Mouse (Mus musculus) intestine, embryonic 14.5 days (tissue): ENCODE measurements around the gene Apol7e. TPM values are rescaled to one million over a fixed set of nuclear protein-coding genes. Genes with fewer than 3 reads are reported as not detected.
A peak's percentile ranks its signal among the peaks of the same experiment; 100 is the strongest.
"Not testable (repeated sequence)": the region's sequence is repeated elsewhere in the genome, so short reads cannot be mapped to it uniquely, and the experiment has no call there.

Experiments used
- ATAC-seq: fragments of 200-750 bp; cut with Nextera tagmentation; replicated peaks from 2 replicates; pipeline ENCODE4 v1.8.0; 2017; ENCODE audit warnings: low read depth, moderate number of reproducible peaks, moderate TSS enrichment, moderate library complexity; ENCODE audit not compliant: low FRiP score, low TSS enrichment
- DNase-seq: peaks from one replicate; pipeline ENCODE4 v3.0.0-alpha.2; 2018; ENCODE audit warnings: low spot score
- H3K27ac ChIP-seq: fragments of 300-500 bp; sonication (generic); 2 replicates; pipeline ENCODE4 v1.5.1; 2014; ENCODE audit warnings: low read depth, mild to moderate bottlenecking, control low read depth
- H3K27me3 ChIP-seq: fragments of 300-500 bp; sonication (generic); replicated peaks from 2 replicates; pipeline ENCODE4 v1.6.1; 2014; ENCODE audit warnings: low read length, control low read depth; ENCODE audit not compliant: control insufficient read depth, insufficient read depth
- H3K36me3 ChIP-seq: fragments of 300-500 bp; sonication (generic); 2 replicates; pipeline ENCODE4 v1.6.1; 2014; ENCODE audit warnings: low read length, control low read depth; ENCODE audit not compliant: control insufficient read depth, insufficient read depth
- H3K4me1 ChIP-seq: fragments of 300-500 bp; sonication (generic); replicated peaks from 2 replicates; pipeline ENCODE4 v1.6.1; 2014; ENCODE audit warnings: low read length, control low read depth, mixed read lengths; ENCODE audit not compliant: control insufficient read depth, insufficient read depth
- H3K4me2 ChIP-seq: fragments of 300-500 bp; sonication (generic); 2 replicates; pipeline ENCODE4 v1.6.1; 2014; ENCODE audit warnings: low read length
- H3K4me3 ChIP-seq: fragments of 300-500 bp; sonication (generic); 2 replicates; pipeline ENCODE4 v1.5.1; 2014; ENCODE audit warnings: low read depth, low read length, control low read depth, mixed read lengths
- H3K9ac ChIP-seq: fragments of 300-500 bp; sonication (generic); 2 replicates; pipeline ENCODE4 v1.6.1; 2014; ENCODE audit warnings: mild to moderate bottlenecking, low read length
- H3K9me3 ChIP-seq: fragments of 300-500 bp; sonication (generic); 2 replicates; pipeline ENCODE4 v1.6.1; 2016; ENCODE audit warnings: low read length, control low read depth; ENCODE audit not compliant: control insufficient read depth
- WGBS: fragments of 180-500 bp; shearing (Covaris S2); extraction: QIAGEN DNeasy Blood & Tissue Kit; methylation state at CpG from one replicate; pipeline ENCODE4 v1.1.7; 2014; 5-methylcytosine and 5-hydroxymethylcytosine counted together
- polyA plus RNA-seq: library from polyadenylated mRNA; unstranded; fragments of >200 nt; fragmentation: Nextera tagmentation; extraction: Ambion mirVana; gene quantifications from 2 replicates; pipeline ENCODE4 v1.2.1, GENCODE M21; 2014

The Apol7e gene
- polyA plus RNA-seq, result 0.15 and 0.46 TPM in 2 replicates

- ATAC-seq, H3K27me3 ChIP-seq, H3K9me3 ChIP-seq, H3K36me3 ChIP-seq, DNase-seq, H3K4me2 ChIP-seq, H3K9ac ChIP-seq, H3K4me1 ChIP-seq, H3K27ac ChIP-seq, H3K4me3 ChIP-seq: not testable (repeated sequence)
- 82% methylated on average over 4 of the region's 4 CpGs for WGBS
Observed at GRCm38 (mm10) chr15:77698656-77699055, at the start of gene Apol7e. Gene Apol7e (plus strand): TSS chr15:77698857.

- not testable (repeated sequence) for H3K36me3 ChIP-seq, H3K9ac ChIP-seq, DNase-seq, H3K27ac ChIP-seq, H3K4me1 ChIP-seq, H3K4me2 ChIP-seq, H3K27me3 ChIP-seq, H3K9me3 ChIP-seq, H3K4me3 ChIP-seq, ATAC-seq
Observed at GRCm38 (mm10) chr15:77651143-77651542, 47.5 kb upstream of the Apol7e start.

GRCm38 (mm10) chr15:77659773-77660172, 38.9 kb upstream of the Apol7e start:
- not testable (repeated sequence) for H3K27me3 ChIP-seq

GRCm38 (mm10) chr15:77661841-77662240, 36.8 kb upstream of the Apol7e start:
- WGBS, result 43% methylated on average over 2 of the region's 2 CpGs
- not testable (repeated sequence) for ATAC-seq, H3K27ac ChIP-seq

More at GRCm38 (mm10) chr15:77659773-77660172, 38.9 kb upstream of the Apol7e start:
- H3K9ac ChIP-seq, H3K36me3 ChIP-seq, H3K9me3 ChIP-seq, H3K4me3 ChIP-seq, DNase-seq, H3K4me2 ChIP-seq, H3K4me1 ChIP-seq, ATAC-seq, H3K27ac ChIP-seq: not testable (repeated sequence)
- 74% methylated on average over 1 of the region's 1 CpGs for WGBS

GRCm38 (mm10) chr15:77674081-77674480, 24.6 kb upstream of the Apol7e start:
- not testable (repeated sequence) for H3K4me3 ChIP-seq, H3K9ac ChIP-seq, H3K36me3 ChIP-seq, DNase-seq, ATAC-seq, H3K27ac ChIP-seq, H3K27me3 ChIP-seq, H3K4me1 ChIP-seq, H3K4me2 ChIP-seq, H3K9me3 ChIP-seq
- WGBS, result 72% methylated on average over 1 of the region's 1 CpGs

More at GRCm38 (mm10) chr15:77661841-77662240, 36.8 kb upstream of the Apol7e start:
- H3K4me2 ChIP-seq, H3K4me1 ChIP-seq, H3K4me3 ChIP-seq, H3K27me3 ChIP-seq, H3K36me3 ChIP-seq, H3K9me3 ChIP-seq, H3K9ac ChIP-seq: not testable (repeated sequence)
- DNase-seq, result peak; percentile 50

GRCm38 (mm10) chr15:77683944-77684343, 14.7 kb upstream of the Apol7e start:
- not testable (repeated sequence) for H3K27ac ChIP-seq, H3K4me3 ChIP-seq, H3K27me3 ChIP-seq, H3K4me2 ChIP-seq, H3K9ac ChIP-seq, H3K36me3 ChIP-seq, H3K4me1 ChIP-seq, ATAC-seq, H3K9me3 ChIP-seq
- peak; percentile 65 for DNase-seq
- 9% methylated on average over 6 of the region's 11 CpGs for WGBS

- ATAC-seq, H3K27ac ChIP-seq, H3K4me1 ChIP-seq, DNase-seq, H3K27me3 ChIP-seq, H3K9me3 ChIP-seq, H3K36me3 ChIP-seq: not testable (repeated sequence)
- WGBS, result 9% methylated on average over 19 of the region's 20 CpGs
- Histone ChIP-seq H3K9ac (peak overlapping the region; percentile 4; the same call in 1 of the 2 replicates), H3K4me2 (peak overlapping the region; percentile 45), H3K4me3 (peak overlapping the region; percentile 13; the same call in 1 of the 2 replicates)
Observed at GRCm38 (mm10) chr15:77691532-77692311, 6.9 kb upstream of the Apol7e start.

GRCm38 (mm10) chr15:77694687-77695295, 3.9 kb upstream of the Apol7e start:
- H3K36me3 ChIP-seq, result not testable (repeated sequence)

More at GRCm38 (mm10) chr15:77694687-77695295, 3.9 kb upstream of the Apol7e start:
- ATAC-seq, H3K4me1 ChIP-seq, H3K4me3 ChIP-seq, H3K4me2 ChIP-seq, H3K9ac ChIP-seq, H3K9me3 ChIP-seq, H3K27me3 ChIP-seq, H3K27ac ChIP-seq: not testable (repeated sequence)
- 40% methylated on average over 11 of the region's 15 CpGs for WGBS
- DNase-seq, result peak; percentile 55
